Mouse (Mus musculus) brain, embryonic 18.5 days (tissue): Measurements from ENCODE around the gene Gprc5b.

Experiments
- DNase-seq: peaks from one replicate; pipeline ENCODE4 v3.0.0-alpha.2; 2012; ENCODE audit warnings: low read depth, low spot score

Gene Gprc5b

GRCm38 (mm10) chr7:118995007-118995406, at the start of gene Gprc5b:
Gene Gprc5b (minus strand): TSS chr7:118995211.
- DNase-seq: no peak

- no peak for DNase-seq
Measured at GRCm38 (mm10) chr7:119041502-119041901, 46.5 kb upstream of the Gprc5b start.

DNA sequence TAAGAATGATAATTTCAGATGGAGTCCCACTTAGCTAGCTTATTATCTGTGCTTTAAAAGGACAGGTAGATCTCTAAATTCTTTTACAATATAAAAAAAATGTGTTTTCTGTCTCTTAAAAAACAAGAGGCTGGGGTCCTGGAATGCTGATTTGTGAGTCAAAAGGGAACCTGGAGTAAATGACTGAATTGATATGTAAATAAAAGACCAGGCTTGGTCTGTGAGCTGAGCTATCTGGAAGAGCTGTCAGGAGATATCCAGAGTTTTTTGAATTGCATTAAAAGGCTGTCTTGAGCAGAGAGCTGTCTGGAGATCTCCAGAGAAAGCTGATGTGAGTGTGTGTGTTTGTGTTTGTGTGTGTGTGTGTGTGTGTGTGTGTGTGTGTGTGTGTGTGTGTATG, 42.6 kb upstream of the Gprc5b start:
- no peak for DNase-seq

DNA sequence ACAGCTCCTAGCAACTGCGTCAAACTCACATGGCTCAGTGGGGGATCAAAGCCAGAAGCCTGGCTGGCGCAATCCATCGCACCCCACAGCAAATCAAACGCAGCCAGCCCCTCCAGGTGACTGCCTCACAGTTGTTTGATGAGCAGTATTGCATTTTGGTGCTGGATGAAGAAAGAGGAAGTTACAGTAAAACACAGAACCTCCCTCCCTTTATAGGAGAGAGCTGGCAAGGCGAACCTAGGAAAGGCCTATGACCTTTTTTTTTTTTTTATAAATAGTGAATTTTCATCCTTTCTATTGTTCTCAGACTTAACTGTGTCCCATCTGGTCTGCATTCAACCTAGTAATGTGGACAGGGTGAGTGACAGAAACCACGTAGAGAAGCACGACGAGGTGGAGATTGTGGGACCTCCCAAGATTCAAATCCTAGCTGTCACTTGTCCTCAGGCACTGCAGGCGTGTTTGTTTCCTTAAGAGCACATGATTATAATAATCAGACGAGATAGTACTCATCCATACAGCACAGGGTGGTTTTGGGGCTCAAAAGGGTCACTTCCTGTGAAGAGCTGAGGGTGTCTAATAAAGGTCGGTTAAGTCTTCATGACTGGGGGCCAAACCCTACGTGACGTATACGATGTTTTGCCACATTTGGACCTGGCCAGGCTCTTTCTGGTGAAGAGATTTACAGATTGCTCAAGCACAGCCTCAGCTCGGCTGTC, 39.4 kb upstream of the Gprc5b start:
- no peak for DNase-seq

DNA sequence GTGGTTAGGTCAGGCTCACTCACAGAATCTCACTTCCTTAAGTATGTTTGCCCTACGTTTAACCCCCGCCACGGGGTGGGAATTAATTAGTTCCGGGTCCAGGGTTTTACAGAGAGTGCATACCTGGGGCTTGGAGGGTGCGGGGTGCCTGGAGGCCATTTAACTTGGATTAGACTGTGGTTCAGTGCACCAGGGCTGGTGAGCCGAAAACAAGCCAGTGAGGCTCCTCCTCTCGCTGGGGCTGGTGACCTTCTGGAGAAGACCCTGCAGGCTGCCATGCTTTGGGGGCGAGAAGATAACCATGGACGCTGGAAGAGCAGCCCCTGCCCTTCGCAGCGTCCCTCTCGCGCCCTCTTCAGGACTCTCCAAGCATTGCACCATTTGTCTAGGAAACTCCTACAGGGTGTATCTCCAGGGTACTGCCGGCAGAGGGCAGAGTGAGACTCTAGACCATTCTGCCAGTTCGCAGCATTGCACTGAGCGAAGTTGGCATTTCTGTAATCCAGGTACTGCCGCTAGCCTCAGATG, 28.4 kb upstream of the Gprc5b start:
- no peak for DNase-seq

DNA sequence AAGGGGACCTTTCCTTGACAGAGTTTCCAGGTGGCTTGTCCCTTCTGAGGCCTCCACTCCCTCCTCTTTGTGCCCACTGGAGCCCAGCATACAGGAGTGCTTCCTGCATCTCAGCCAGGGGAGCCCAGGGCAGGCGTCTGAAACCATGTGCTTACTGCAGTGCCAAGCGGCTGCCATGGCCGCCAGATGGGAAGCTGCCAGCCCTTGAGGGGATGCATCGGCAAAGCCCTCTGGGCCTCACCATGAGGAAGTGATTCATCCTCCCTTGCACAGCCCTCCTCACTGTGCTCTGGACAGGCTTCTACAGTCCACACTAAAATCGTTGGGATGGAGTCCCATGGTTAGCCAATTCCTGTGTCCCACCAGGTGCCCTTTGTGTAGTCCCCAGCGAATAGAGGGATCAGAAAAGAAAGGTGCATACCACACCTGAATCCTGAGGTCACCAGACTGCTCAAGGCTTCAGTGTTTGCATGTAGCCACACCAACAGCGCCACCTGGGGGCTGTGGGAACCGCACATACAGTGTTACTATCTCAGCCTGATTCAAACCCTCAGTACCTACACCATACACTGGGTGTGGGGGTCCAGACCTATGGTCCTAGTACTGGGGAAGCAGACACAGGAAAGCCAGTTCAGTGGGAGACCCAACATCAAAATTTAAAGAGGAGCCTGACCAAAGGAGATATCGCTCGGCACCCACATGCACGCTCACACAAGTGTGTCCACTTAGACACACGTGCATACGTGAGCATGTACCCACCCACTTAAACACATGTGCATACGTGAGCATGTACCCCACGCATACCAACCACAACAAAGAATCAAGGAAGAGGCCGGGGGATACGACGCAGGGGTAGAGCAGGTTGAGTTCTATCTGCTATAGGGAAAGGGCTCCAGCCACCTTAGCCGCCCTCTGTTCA, 27.5 kb upstream of the Gprc5b start:
- DNase-seq: peak; percentile 6

- DNase-seq: no peak
Measured at GRCm38 (mm10) chr7:119019537-119019936, 24.5 kb upstream of the Gprc5b start.

- no peak for DNase-seq
Measured at GRCm38 (mm10) chr7:119015736-119016135, 20.7 kb upstream of the Gprc5b start.

GRCm38 (mm10) chr7:119010854-119011529, 16.0 kb upstream of the Gprc5b start:
- DNase-seq: no peak

- no peak for DNase-seq
Measured at GRCm38 (mm10) chr7:119002501-119002900, 7.5 kb upstream of the Gprc5b start.

GRCm38 (mm10) chr7:119001965-119002364, 7.0 kb upstream of the Gprc5b start:
- no peak for DNase-seq

DNA sequence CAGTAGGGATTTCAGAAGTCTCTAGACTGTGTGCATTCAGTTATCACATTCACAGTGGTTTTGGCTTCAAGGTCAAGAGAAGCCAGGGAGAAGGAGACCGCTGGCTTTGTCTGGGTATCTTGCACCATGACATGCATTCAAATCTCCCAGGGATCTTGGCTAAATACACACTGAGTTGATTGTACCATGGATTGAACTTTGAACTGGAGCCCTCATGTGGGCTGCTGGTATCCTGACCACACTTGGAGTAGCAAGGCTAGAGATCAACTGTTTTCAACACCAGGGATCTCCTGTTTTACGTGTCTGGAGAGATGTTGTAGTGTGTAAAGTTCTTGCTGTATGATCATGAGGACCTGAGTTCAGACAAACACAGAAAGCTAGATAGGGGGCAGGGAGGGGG, 4.8 kb upstream of the Gprc5b start:
- DNase-seq: no peak

DNA sequence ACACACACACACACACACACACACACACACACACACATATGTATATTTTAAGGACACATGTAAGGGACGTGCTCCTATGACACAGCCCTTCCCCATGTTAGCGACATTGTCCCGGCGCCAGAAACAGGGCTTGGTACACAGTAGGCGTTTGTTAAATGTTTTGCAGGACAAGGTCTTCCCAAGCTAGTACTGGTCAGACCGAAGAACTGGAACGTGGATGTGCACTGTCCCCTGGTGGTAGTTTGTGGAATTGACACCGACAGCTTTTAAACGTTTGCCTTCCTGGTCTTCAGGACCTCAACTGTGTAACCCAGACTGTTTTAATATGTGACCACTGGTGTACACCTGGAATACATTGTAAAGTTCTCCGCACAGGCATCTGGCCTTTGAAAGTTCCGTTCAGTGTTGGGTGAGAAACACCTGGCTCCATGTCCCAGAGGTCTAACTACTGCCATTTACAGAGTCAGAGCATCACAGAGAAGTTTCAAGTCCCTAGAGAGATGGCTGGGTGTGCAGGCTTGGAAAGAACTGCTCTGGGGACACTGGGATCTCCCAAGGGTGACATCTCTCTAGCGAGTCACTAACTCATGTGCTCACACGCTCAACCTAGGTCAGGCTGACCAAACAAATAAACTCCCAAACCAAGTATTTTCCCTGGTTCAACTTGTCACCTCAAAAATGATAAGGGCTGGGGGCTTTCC, 1.3 kb upstream of the Gprc5b start:
- DNase-seq: no peak

DNA sequence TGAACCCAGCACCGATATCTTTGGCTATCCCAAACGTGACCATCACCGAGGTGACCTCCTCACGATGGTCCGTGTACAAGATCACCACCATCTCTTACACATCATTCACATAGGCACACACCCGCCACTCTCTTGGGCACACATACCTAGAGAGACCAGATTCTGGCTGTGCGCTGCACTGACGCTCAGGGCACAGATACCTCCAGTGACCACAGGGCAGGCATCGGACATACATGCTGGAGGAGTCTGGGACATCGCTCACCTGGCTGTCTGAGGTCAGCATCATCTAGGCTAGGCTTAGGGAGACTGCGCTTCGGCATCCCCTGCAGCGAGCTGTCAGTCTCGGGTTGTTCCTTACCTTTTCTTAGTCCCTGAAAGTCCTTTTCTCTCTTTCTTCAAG, 660 bp upstream of the Gprc5b start:
- DNase-seq: no peak

- no peak for DNase-seq
Measured at GRCm38 (mm10) chr7:118994231-118994842, 674 bp downstream of the Gprc5b start.

- DNase-seq: no peak
Measured at GRCm38 (mm10) chr7:118993597-118994230, 1.3 kb downstream of the Gprc5b start.

- DNase-seq: no peak
Measured at GRCm38 (mm10) chr7:118992623-118993405, 2.2 kb downstream of the Gprc5b start.

- no peak for DNase-seq
Measured at GRCm38 (mm10) chr7:118992080-118992560, 2.9 kb downstream of the Gprc5b start.

- DNase-seq: no peak
Measured at GRCm38 (mm10) chr7:118991341-118991884, 3.6 kb downstream of the Gprc5b start.
